Mouse (Mus musculus): Measurements from ENCODE around the gene Ehd3. TPM values are rescaled to one million over a fixed set of nuclear protein-coding genes. Genes with fewer than 3 reads are reported as not detected.
"Not testable (repeated sequence)": the region's sequence is repeated elsewhere in the genome, so short reads cannot be mapped to it uniquely, and the experiment has no call there.

Gene Ehd3
- polyA plus RNA-seq, 1 experiment from 2014 or later = 5.2 TPM

DNA sequence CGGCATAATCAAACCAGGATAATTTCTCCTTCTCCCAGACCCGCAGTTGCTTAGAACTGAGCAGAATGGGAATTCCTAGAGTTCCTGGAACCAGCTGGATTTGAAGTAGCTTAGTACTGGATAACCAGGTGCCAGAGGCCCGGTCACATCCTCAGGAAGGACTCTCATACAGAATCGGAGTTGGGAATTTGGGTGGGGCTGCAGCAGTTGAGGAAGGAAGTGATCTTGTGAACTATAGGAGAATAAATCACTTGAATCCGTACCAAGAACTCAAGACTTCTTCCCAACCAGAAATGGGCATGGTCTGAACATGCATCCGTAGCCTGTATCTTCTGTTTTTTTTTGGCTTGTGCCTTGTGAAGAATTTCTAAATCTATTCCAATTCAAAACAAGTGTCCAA lies 22.2 kb downstream of the Ehd3 start:
- H3K9ac ChIP-seq = no peak overlapping the region
- H3K36me3 ChIP-seq = no peaks in the 10 kb centered on the region
- H3K4me3 ChIP-seq (replicated peaks) = no peak overlapping the region
- ATAC-seq (ENCODE audit: insufficient number of reproducible peaks, low FRiP score, low TSS enrichment, low read depth) = no peak
- H3K4me2 ChIP-seq (replicated peaks) = no peak overlapping the region
- 91% methylated on average over 6 of the region's 6 CpGs for WGBS
- H3K4me1 ChIP-seq = peaks cover 10% of the 10 kb centered on the region; the same call in 1 of the 2 replicates
- H3K9me3 ChIP-seq (replicated peaks) = no peaks in the 10 kb centered on the region
- H3K27ac ChIP-seq (replicated peaks) = no peak overlapping the region
- no peaks in the 10 kb centered on the region for H3K27me3 ChIP-seq

- Histone ChIP-seq H3K4me1 (peaks cover 10% of the 10 kb centered on the region; the same call in 1 of the 2 replicates), H3K9me3 (replicated peaks) (no peaks in the 10 kb centered on the region), H3K4me3 (replicated peaks) (no peak overlapping the region), H3K9ac (no peak overlapping the region), H3K27me3 (no peaks in the 10 kb centered on the region), H3K4me2 (replicated peaks) (no peak overlapping the region), H3K36me3 (no peaks in the 10 kb centered on the region), H3K27ac (replicated peaks) (no peak overlapping the region)
- ATAC-seq (ENCODE audit: insufficient number of reproducible peaks, low FRiP score, low TSS enrichment, low read depth) = no peak
- WGBS = 94% methylated on average over 11 of the region's 11 CpGs
Observed at GRCm38 (mm10) chr17:73827446-73827845, 23.5 kb downstream of the Ehd3 start.

- Histone ChIP-seq H3K36me3 (no peaks in the 10 kb centered on the region), H3K4me1 (no peaks in the 10 kb centered on the region), H3K27ac (replicated peaks) (no peak overlapping the region), H3K9me3 (replicated peaks) (no peaks in the 10 kb centered on the region), H3K9ac (no peak overlapping the region), H3K4me3 (replicated peaks) (no peak overlapping the region), H3K27me3 (no peaks in the 10 kb centered on the region), H3K4me2 (replicated peaks) (no peak overlapping the region)
- no peak for ATAC-seq (ENCODE audit: insufficient number of reproducible peaks, low FRiP score, low TSS enrichment, low read depth)
- WGBS = 76% methylated on average over 1 of the region's 1 CpGs
Observed at GRCm38 (mm10) chr17:73830511-73830910, 26.6 kb downstream of the Ehd3 start.

DNA sequence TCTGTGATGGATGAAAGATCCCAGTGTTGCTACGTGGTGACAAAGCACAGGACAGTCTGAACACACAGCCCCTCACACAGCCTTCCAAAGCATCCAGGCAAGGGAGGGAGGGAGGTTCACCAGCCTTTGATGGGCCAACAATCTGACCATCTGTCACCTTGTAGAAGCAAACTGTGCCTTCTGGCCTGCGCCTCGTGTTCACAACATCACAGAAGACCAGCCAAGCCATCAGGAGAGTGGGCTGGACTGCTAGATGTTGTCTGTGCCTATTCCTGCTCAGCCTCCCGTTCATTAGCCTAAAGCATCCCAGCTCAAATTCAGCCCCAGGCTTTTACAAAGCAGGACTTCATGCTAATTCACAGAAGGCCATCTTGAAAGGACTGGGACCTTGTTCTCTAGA lies 27.5 kb downstream of the Ehd3 start:
- Histone ChIP-seq H3K27ac (replicated peaks) (no peak overlapping the region), H3K4me1 (no peaks in the 10 kb centered on the region), H3K27me3 (no peaks in the 10 kb centered on the region), H3K9me3 (replicated peaks) (no peaks in the 10 kb centered on the region), H3K9ac (no peak overlapping the region), H3K4me2 (replicated peaks) (no peak overlapping the region), H3K36me3 (no peaks in the 10 kb centered on the region), H3K4me3 (replicated peaks) (no peak overlapping the region)
- no peak for ATAC-seq (ENCODE audit: insufficient number of reproducible peaks, low FRiP score, low TSS enrichment, low read depth)
- 58% methylated on average over 4 of the region's 4 CpGs for WGBS

DNA sequence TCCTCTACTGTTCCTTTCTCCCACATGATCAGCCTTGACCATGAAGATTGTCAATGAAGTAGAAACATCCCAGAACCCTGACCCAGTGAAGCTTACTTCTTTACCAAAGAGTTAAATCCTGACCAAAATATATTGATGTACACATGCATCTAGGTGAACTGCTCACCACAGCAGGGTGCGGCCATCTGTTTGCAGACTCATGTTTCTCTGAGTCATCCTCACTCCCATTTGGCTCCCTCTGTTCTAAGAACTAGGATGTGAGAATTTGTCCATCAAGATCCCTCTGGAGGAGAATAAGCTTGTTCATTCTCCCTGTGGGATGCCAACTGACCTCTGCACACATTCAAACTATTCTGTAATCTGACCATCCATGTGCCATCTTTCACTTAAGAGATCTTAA lies 29.0 kb downstream of the Ehd3 start:
- no peak for ATAC-seq (ENCODE audit: insufficient number of reproducible peaks, low FRiP score, low TSS enrichment, low read depth)
- Histone ChIP-seq H3K9me3 (replicated peaks) (no peaks in the 10 kb centered on the region), H3K9ac (no peak overlapping the region), H3K4me3 (replicated peaks) (no peak overlapping the region), H3K4me1 (no peaks in the 10 kb centered on the region), H3K4me2 (replicated peaks) (no peak overlapping the region), H3K36me3 (no peaks in the 10 kb centered on the region), H3K27ac (replicated peaks) (no peak overlapping the region), H3K27me3 (no peaks in the 10 kb centered on the region)
- 81% methylated on average over 1 of the region's 1 CpGs for WGBS

DNA sequence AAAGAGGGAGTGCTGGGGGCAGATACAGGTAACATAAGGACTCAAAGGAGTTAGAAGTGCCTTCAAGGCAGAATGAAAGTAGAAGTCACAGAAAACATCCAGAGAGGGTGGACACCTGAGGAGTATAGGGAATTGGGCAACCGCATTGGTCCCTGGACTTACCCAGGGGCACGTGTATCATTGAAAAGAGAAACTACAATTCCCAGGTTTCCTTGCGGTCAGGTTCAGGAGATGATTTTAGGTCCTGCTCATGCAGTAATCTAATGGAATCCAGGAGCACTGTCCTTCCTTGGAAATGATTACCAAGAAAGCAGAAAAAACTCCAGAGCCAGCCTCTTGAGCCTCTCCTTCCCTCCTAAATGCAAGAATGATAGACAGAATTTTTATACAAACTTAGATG lies 29.5 kb downstream of the Ehd3 start:
- Histone ChIP-seq H3K4me1 (no peaks in the 10 kb centered on the region), H3K4me3 (replicated peaks) (no peak overlapping the region), H3K27me3 (no peaks in the 10 kb centered on the region), H3K9ac (no peak overlapping the region), H3K9me3 (replicated peaks) (no peaks in the 10 kb centered on the region), H3K27ac (replicated peaks) (no peak overlapping the region), H3K36me3 (no peaks in the 10 kb centered on the region), H3K4me2 (replicated peaks) (no peak overlapping the region)
- 82% methylated on average over 3 of the region's 3 CpGs for WGBS
- ATAC-seq (ENCODE audit: insufficient number of reproducible peaks, low FRiP score, low TSS enrichment, low read depth) = no peak

GRCm38 (mm10) chr17:73836601-73837000 lies 32.7 kb downstream of the Ehd3 start:
- Histone ChIP-seq H3K27me3 (no peaks in the 10 kb centered on the region), H3K4me1 (no peaks in the 10 kb centered on the region), H3K9ac (no peak overlapping the region), H3K4me2 (replicated peaks) (no peak overlapping the region), H3K36me3 (no peaks in the 10 kb centered on the region), H3K4me3 (replicated peaks) (no peak overlapping the region), H3K9me3 (replicated peaks) (no peaks in the 10 kb centered on the region), H3K27ac (replicated peaks) (no peak overlapping the region)
- 91% methylated on average over 3 of the region's 3 CpGs for WGBS
- ATAC-seq (ENCODE audit: insufficient number of reproducible peaks, low FRiP score, low TSS enrichment, low read depth) = no peak

DNA sequence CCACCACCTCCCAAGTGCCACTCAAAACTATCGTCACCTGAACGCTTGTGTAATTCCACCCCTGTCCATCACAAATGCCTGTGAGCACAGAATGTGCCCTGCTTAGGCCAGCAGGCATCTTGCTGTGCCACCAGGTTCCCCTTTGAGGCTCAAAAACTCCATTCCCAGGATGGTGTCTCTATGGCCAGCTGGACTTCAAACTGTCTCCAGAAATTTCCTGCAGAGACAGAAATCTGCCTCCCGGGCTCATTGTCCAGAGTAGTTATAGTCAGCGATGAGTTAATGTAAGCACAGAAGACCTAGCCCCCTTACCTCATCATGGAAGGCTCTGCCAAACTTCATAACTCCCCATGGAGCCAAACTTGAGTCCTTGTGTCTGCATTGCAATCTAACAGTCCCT lies 33.3 kb downstream of the Ehd3 start:
- Histone ChIP-seq H3K9ac (no peak overlapping the region), H3K9me3 (replicated peaks) (no peaks in the 10 kb centered on the region), H3K36me3 (no peaks in the 10 kb centered on the region), H3K4me3 (replicated peaks) (no peak overlapping the region), H3K27ac (replicated peaks) (no peak overlapping the region), H3K4me2 (replicated peaks) (no peak overlapping the region), H3K27me3 (no peaks in the 10 kb centered on the region), H3K4me1 (no peaks in the 10 kb centered on the region)
- 86% methylated on average over 4 of the region's 4 CpGs for WGBS
- no peak for ATAC-seq (ENCODE audit: insufficient number of reproducible peaks, low FRiP score, low TSS enrichment, low read depth)

DNA sequence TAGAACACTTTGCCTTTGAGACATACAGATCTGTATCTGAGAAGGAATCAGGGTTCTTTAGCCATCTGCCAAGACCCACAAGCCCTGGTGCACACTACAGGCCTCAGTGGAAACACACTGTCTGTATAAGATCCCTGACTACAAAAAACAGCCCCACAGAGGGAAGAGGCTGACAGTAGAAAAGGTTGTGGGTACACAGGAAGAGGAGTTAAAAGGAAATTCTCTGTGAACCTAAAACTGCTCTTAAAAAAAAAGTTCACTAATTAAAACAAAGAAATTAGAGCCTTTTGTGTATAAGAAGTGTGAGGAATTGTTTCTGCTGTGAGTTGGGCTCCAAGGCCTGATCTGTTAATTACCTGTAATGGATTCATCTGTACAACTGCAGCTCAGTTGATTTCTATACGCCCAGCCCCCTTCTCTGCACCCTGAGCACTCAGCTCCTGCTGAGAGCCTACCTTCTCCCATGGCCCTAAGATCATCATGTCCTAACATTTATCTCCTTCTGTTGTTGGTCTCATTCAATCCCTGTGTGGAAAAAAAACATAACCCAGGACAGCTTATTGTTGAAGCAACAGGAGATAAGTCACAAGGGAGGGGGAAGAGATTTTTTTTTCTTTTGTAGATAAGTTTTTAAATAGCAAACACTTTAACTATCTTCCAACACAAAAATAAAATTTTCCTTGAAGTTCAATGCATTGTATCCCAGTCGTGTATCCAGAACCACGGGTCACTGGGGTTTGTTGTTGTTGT lies 35.3 kb downstream of the Ehd3 start:
- no peak overlapping the region for H3K27ac ChIP-seq (replicated peaks)
- no peaks in the 10 kb centered on the region for H3K27me3 ChIP-seq
- no peak overlapping the region for H3K9ac ChIP-seq
- H3K4me3 ChIP-seq (replicated peaks) = no peak overlapping the region
- H3K4me1 ChIP-seq = no peaks in the 10 kb centered on the region
- H3K9me3 ChIP-seq (replicated peaks) = no peaks in the 10 kb centered on the region
- H3K36me3 ChIP-seq = no peaks in the 10 kb centered on the region
- no peak overlapping the region for H3K4me2 ChIP-seq (replicated peaks)
- no peak for ATAC-seq (ENCODE audit: insufficient number of reproducible peaks, low FRiP score, low TSS enrichment, low read depth)
- 56% methylated on average over 3 of the region's 3 CpGs for WGBS

- H3K27me3 ChIP-seq; H3K4me3 ChIP-seq (replicated peaks); H3K9me3 ChIP-seq (replicated peaks); H3K4me1 ChIP-seq; ATAC-seq (ENCODE audit: insufficient number of reproducible peaks, low FRiP score, low TSS enrichment, low read depth); H3K27ac ChIP-seq (replicated peaks); H3K4me2 ChIP-seq (replicated peaks); H3K36me3 ChIP-seq; H3K9ac ChIP-seq: not testable (repeated sequence)
- WGBS = 33% methylated on average over 1 of the region's 1 CpGs
Observed at GRCm38 (mm10) chr17:73839876-73840275, 35.9 kb downstream of the Ehd3 start.

DNA sequence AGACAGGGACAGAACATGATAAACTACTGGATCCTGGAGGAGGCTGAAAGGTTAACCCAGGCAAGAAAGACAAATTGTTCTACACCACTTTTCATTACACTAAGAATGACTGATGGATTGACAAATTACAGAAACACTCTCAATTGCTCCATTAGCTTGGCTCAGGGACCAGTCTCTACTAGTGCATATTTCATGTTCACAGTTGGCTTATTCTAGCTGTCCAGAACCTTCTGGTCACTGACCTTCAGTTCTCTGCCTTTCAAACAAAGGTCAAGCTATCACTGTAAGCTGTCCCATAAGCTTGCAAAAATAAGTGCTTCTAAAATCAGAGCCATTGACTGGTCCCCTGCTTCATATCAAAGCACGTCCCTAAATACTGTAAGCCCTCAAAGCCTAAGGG lies 39.0 kb downstream of the Ehd3 start:
- H3K27me3 ChIP-seq = no peaks in the 10 kb centered on the region
- no peak overlapping the region for H3K9ac ChIP-seq
- H3K36me3 ChIP-seq = no peaks in the 10 kb centered on the region
- no peak overlapping the region for H3K4me3 ChIP-seq (replicated peaks)
- H3K9me3 ChIP-seq (replicated peaks) = no peaks in the 10 kb centered on the region
- no peaks in the 10 kb centered on the region for H3K4me1 ChIP-seq
- whole genome bisulfite sequencing = 85% methylated on average over 1 of the region's 1 CpGs
- no peak overlapping the region for H3K27ac ChIP-seq (replicated peaks)
- H3K4me2 ChIP-seq (replicated peaks) = no peak overlapping the region
- ATAC-seq (ENCODE audit: insufficient number of reproducible peaks, low FRiP score, low TSS enrichment, low read depth) = no peak

DNA sequence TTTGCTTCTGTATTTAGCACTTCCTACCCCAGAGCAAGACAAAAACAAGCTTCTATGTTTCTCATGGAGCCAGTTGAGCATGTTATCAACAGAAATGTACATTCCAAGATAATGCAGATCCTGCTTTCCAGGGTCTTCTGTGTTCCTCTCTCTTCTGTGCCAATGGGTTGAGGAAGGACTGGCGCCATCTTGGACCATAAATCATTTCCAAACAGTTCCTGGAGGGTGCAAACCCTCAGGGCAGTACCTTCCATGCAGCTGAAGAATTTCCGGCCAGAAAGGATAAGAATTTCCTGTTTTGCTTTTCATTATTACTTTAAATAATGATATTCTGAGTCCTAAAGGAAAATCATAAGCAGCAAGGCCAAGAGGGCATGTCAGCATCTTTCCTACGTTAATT lies 41.7 kb downstream of the Ehd3 start:
- Histone ChIP-seq H3K4me2 (replicated peaks) (no peak overlapping the region), H3K36me3 (no peaks in the 10 kb centered on the region), H3K9ac (no peak overlapping the region), H3K27ac (replicated peaks) (no peak overlapping the region), H3K4me3 (replicated peaks) (no peak overlapping the region), H3K27me3 (no peaks in the 10 kb centered on the region), H3K4me1 (no peaks in the 10 kb centered on the region), H3K9me3 (replicated peaks) (no peaks in the 10 kb centered on the region)
- 65% methylated on average over 3 of the region's 3 CpGs for WGBS
- no peak for ATAC-seq (ENCODE audit: insufficient number of reproducible peaks, low FRiP score, low TSS enrichment, low read depth)

Measured in embryonic facial prominence, embryonic 15.5 days (tissue).